Mouse (Mus musculus): ENCODE data around the gene Usp24. TPM values are rescaled to one million over a fixed set of nuclear protein-coding genes. Genes with fewer than 3 reads are reported as not detected.

Gene Usp24
- total and polyA plus RNA-seq, 3 experiments: 27.0 to 40.8 (median 31.9) TPM

- H3K27me3 ChIP-seq (ENCODE audit: control insufficient read depth in 1 of 2, insufficient read depth in 2 of 2, low read length in 2 of 2): no peaks in the 10 kb centered on the region
- TF ChIP-seq UBTF (IDR thresholded peaks at IDR 0.05; ENCODE audit: borderline replicate concordance, insufficient read depth, low read depth, low read length): no peak
- DNase-seq (ENCODE audit: low read depth, low spot score): no peak
- no peaks in the 10 kb centered on the region for H3K9me3 ChIP-seq (replicated peaks; ENCODE audit: insufficient read depth, low read length)
- no peak overlapping the region for H3K4me3 ChIP-seq (ENCODE audit: control insufficient read depth in 1 of 2, insufficient read depth in 1 of 2, low read depth in 2 of 2, low read length in 2 of 2)
- no peaks in the 10 kb centered on the region for H3K79me2 ChIP-seq (ENCODE audit: control insufficient read depth, insufficient read depth, low read length, poor library complexity)
- H3K9ac ChIP-seq (ENCODE audit: control insufficient read depth, low read depth, low read length, poor library complexity, severe bottlenecking): no peak overlapping the region
- peaks cover 0 to 13% of the 10 kb centered on the region in 2 experiments; a peak in 2 of 4 replicates for H3K36me3 ChIP-seq (ENCODE audit: control insufficient read depth in 1 of 2, insufficient read depth in 2 of 2, low read length in 2 of 2)
- no peaks in the 10 kb centered on the region for H3K4me1 ChIP-seq (ENCODE audit: control insufficient read depth in 1 of 2, insufficient read depth in 2 of 2, low read length in 2 of 2)
- H3K27ac ChIP-seq (ENCODE audit: control insufficient read depth, low read depth, low read length): no peak overlapping the region
Observed at GRCm38 (mm10) chr4:106430431-106430830, 114.4 kb downstream of the Usp24 start.

- DNase-seq (ENCODE audit: low read depth, low spot score): no peak
- H3K4me3 ChIP-seq (ENCODE audit: control insufficient read depth in 1 of 2, insufficient read depth in 1 of 2, low read depth in 2 of 2, low read length in 2 of 2): no peak overlapping the region
- no peak overlapping the region for H3K27ac ChIP-seq (ENCODE audit: control insufficient read depth, low read depth, low read length)
- H3K4me1 ChIP-seq (ENCODE audit: control insufficient read depth in 1 of 2, insufficient read depth in 2 of 2, low read length in 2 of 2): no peaks in the 10 kb centered on the region
- H3K9ac ChIP-seq (ENCODE audit: control insufficient read depth, low read depth, low read length, poor library complexity, severe bottlenecking): no peak overlapping the region
- no peak for TF ChIP-seq ZNF384 (IDR thresholded peaks at IDR 0.05; ENCODE audit: low read depth, low read length)
- TF ChIP-seq ELF1 (IDR thresholded peaks at IDR 0.05; ENCODE audit: low read depth, low read length): no peak
- TF ChIP-seq CHD2 (IDR thresholded peaks at IDR 0.05; ENCODE audit: low read length): no peak
- no peak for TF ChIP-seq MEF2A (IDR thresholded peaks at IDR 0.05; ENCODE audit: extremely low read depth, insufficient replicate concordance, low read depth, low read length, poor library complexity, severe bottlenecking)
- no peak for TF ChIP-seq RAD21 (IDR thresholded peaks at IDR 0.05; ENCODE audit: low read depth, low read length)
- no peak for TF ChIP-seq RCOR1 (IDR thresholded peaks at IDR 0.05; ENCODE audit: low read depth, low read length)
- no peak for TF ChIP-seq KAT2A (conservative IDR thresholded peaks at IDR 0.05; ENCODE audit: low read depth, low read length)
- TF ChIP-seq TCF12 (IDR thresholded peaks at IDR 0.05; ENCODE audit: low read depth, low read length): no peak
- H3K79me2 ChIP-seq (ENCODE audit: control insufficient read depth, insufficient read depth, low read length, poor library complexity): no peaks in the 10 kb centered on the region
- H3K36me3 ChIP-seq (ENCODE audit: control insufficient read depth in 1 of 2, insufficient read depth in 2 of 2, low read length in 2 of 2): peaks cover 0 to 18% of the 10 kb centered on the region in 2 experiments; a peak in 2 of 4 replicates
- H3K9me3 ChIP-seq (replicated peaks; ENCODE audit: insufficient read depth, low read length): no peaks in the 10 kb centered on the region
- H3K27me3 ChIP-seq (ENCODE audit: control insufficient read depth in 1 of 2, insufficient read depth in 2 of 2, low read length in 2 of 2): no peaks in the 10 kb centered on the region
Observed at GRCm38 (mm10) chr4:106435426-106435825, 119.4 kb downstream of the Usp24 start.

GRCm38 (mm10) chr4:106436475-106436874 is 120.5 kb downstream of the Usp24 start:
- peak; percentile 74 for DNase-seq (ENCODE audit: low read depth, low spot score)
- Histone ChIP-seq H3K4me3 (ENCODE audit: control insufficient read depth in 1 of 2, insufficient read depth in 1 of 2, low read depth in 2 of 2, low read length in 2 of 2) (no peak overlapping the region), H3K27me3 (ENCODE audit: control insufficient read depth in 1 of 2, insufficient read depth in 2 of 2, low read length in 2 of 2) (no peaks in the 10 kb centered on the region), H3K79me2 (ENCODE audit: control insufficient read depth, insufficient read depth, low read length, poor library complexity) (no peaks in the 10 kb centered on the region), H3K27ac (ENCODE audit: control insufficient read depth, low read depth, low read length) (no peak overlapping the region), H3K4me1 (ENCODE audit: control insufficient read depth in 1 of 2, insufficient read depth in 2 of 2, low read length in 2 of 2) (no peaks in the 10 kb centered on the region), H3K9ac (ENCODE audit: control insufficient read depth, low read depth, low read length, poor library complexity, severe bottlenecking) (no peak overlapping the region), H3K36me3 (ENCODE audit: control insufficient read depth in 1 of 2, insufficient read depth in 2 of 2, low read length in 2 of 2) (peaks cover 0 to 15% of the 10 kb centered on the region in 2 experiments; a peak in 2 of 4 replicates), H3K9me3 (replicated peaks; ENCODE audit: insufficient read depth, low read length) (no peaks in the 10 kb centered on the region)
- peak; percentile 25 for TF ChIP-seq RAD21 (IDR thresholded peaks at IDR 0.05; ENCODE audit: low read depth, low read length)
- no peak for TF ChIP-seq ZC3H11A (IDR thresholded peaks at IDR 0.05; ENCODE audit: low read depth, low read length)
- TF ChIP-seq TBP (IDR thresholded peaks at IDR 0.05; ENCODE audit: low read depth, low read length): no peak
- no peak for TF ChIP-seq TCF12 (IDR thresholded peaks at IDR 0.05; ENCODE audit: low read depth, low read length)
- TF ChIP-seq MYB (IDR thresholded peaks at IDR 0.05; ENCODE audit: low read depth, low read length): no peak
- TF ChIP-seq POLR2AphosphoS2 (IDR thresholded peaks at IDR 0.05; ENCODE audit: low read length): no peak
- peak; percentile 53 for TF ChIP-seq SMC3 (IDR thresholded peaks at IDR 0.05; ENCODE audit: low read depth, low read length)
- TF ChIP-seq ZNF384 (IDR thresholded peaks at IDR 0.05; ENCODE audit: low read depth, low read length): no peak
- no peak for TF ChIP-seq SIN3A (IDR thresholded peaks at IDR 0.05; ENCODE audit: low read length)
- no peak for TF ChIP-seq ELF1 (IDR thresholded peaks at IDR 0.05; ENCODE audit: low read depth, low read length)
- TF ChIP-seq ZMIZ1 (IDR thresholded peaks at IDR 0.05; ENCODE audit: low read depth, low read length): no peak
- TF ChIP-seq RCOR1 (IDR thresholded peaks at IDR 0.05; ENCODE audit: low read depth, low read length): no peak
- TF ChIP-seq CHD2 (IDR thresholded peaks at IDR 0.05; ENCODE audit: low read length): no peak
- TF ChIP-seq CHD1 (IDR thresholded peaks at IDR 0.05; ENCODE audit: low read depth, low read length): no peak
- TF ChIP-seq CTCF (IDR thresholded peaks at IDR 0.05 in 2 of 3, conservative IDR thresholded peaks at IDR 0.05 in 1 of 3; ENCODE audit: control insufficient read depth in 1 of 3, insufficient read depth in 1 of 3, low read depth in 2 of 3, low read length in 3 of 3, poor library complexity in 1 of 3, severe bottlenecking in 1 of 3): peak; percentile 67 to 92 (median 71)
- no peak for TF ChIP-seq POLR2A (IDR thresholded peaks at IDR 0.05; ENCODE audit: control insufficient read depth in 1 of 2, insufficient read depth in 1 of 2, low read depth in 1 of 2, low read length in 2 of 2, poor library complexity in 1 of 2)
- no peak for TF ChIP-seq NELFE (IDR thresholded peaks at IDR 0.05; ENCODE audit: low read depth, low read length)
- no peak for TF ChIP-seq ZKSCAN1 (IDR thresholded peaks at IDR 0.05; ENCODE audit: low read depth, low read length)
